Mouse (Mus musculus) liver, adult (tissue): ENCODE measurements around the gene Ptpn12.

Experiments
- GATA4 ChIP-seq: IDR thresholded peaks from 2 replicates; pipeline ENCODE4 v1.6.1; 2014; ENCODE audit warnings: mild to moderate bottlenecking, low read length; ENCODE audit not compliant: insufficient replicate concordance

Gene Ptpn12

GRCm38 (mm10) chr5:21038100-21038499 lies 17.6 kb downstream of the Ptpn12 start:
- TF ChIP-seq GATA4 = no peak

GRCm38 (mm10) chr5:21035689-21036480 lies 19.8 kb downstream of the Ptpn12 start:
- no peak for TF ChIP-seq GATA4

GRCm38 (mm10) chr5:21034388-21034966 lies 21.2 kb downstream of the Ptpn12 start:
- TF ChIP-seq GATA4 = no peak

GRCm38 (mm10) chr5:21033382-21034056 lies 22.2 kb downstream of the Ptpn12 start:
- no peak for TF ChIP-seq GATA4

GRCm38 (mm10) chr5:21032626-21033025 lies 23.1 kb downstream of the Ptpn12 start:
- TF ChIP-seq GATA4 = no peak

- no peak for TF ChIP-seq GATA4
These were observed 25.5 kb downstream of the Ptpn12 start for GRCm38 (mm10) chr5:21030226-21030625.

- TF ChIP-seq GATA4 = no peak
These were observed 38.6 kb downstream of the Ptpn12 start for GRCm38 (mm10) chr5:21017075-21017474.

GRCm38 (mm10) chr5:21010908-21011307 lies 44.8 kb downstream of the Ptpn12 start:
- TF ChIP-seq GATA4 = no peak

- TF ChIP-seq GATA4 = no peak
These were observed 53.0 kb downstream of the Ptpn12 start for GRCm38 (mm10) chr5:21002723-21003122.

- TF ChIP-seq GATA4 = no peak
These were observed 53.9 kb downstream of the Ptpn12 start for GRCm38 (mm10) chr5:21001622-21002315.

- TF ChIP-seq GATA4 = no peak
These were observed 57.3 kb downstream of the Ptpn12 start for GRCm38 (mm10) chr5:20998427-20998826.

GRCm38 (mm10) chr5:20997555-20997954 lies 58.2 kb downstream of the Ptpn12 start:
- TF ChIP-seq GATA4 = no peak

GRCm38 (mm10) chr5:20990062-20990809 lies 65.5 kb downstream of the Ptpn12 start:
- TF ChIP-seq GATA4 = no peak

GRCm38 (mm10) chr5:20986271-20986670 lies 69.4 kb downstream of the Ptpn12 start:
- TF ChIP-seq GATA4 = no peak

- no peak for TF ChIP-seq GATA4
These were observed 72.2 kb downstream of the Ptpn12 start for GRCm38 (mm10) chr5:20983505-20983904.

GRCm38 (mm10) chr5:20974690-20975089 lies 81.0 kb downstream of the Ptpn12 start:
- no peak for TF ChIP-seq GATA4
